19 mouse cellular contexts compared by ENCODE assay signal in the genomic region with DNA sequence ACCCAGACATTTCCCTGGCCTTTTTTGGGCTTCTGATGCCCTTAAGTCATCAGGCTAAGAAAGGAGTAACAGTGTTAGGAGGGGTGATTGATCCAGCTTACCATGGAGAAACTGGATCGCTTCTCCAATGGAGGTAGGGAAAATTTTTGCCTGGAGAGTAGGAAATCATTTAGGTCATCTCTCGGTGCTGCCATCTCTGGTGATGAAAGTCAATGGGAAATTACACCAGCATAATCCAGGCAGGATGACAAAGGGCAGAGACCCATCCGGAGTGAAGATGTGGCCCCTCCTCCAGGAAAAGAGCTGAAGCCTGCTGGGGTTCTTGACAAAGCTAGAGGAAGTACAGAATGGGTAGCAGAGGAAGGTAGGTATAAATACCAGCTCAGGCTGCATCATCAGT. TPM values are rescaled to one million over a fixed set of nuclear protein-coding genes. Genes with fewer than 3 reads are reported as not detected.
DNase-seq lines count a peak whose midpoint lies in the region; ATAC-seq and TF ChIP-seq lines count a peak whose summit lies in the region.
"Had no signal": no experiment of that assay in that cellular context is flagged by ENCODE, and none has a peak within 500 bp of the region (broad histone marks: within the 10 kb centered on the region; RNA-seq: fewer than 3 reads in every experiment).

No protein-coding gene starts in this region.

- no peak overlapping the region for H3K4me3 ChIP-seq in intestine, postnatal 0 days (ENCODE audit: low read depth, low read length)
- no peak overlapping the region for H3K4me3 ChIP-seq in intestine, embryonic 15.5 days (replicated peaks)
- H3K4me3 ChIP-seq in lung, embryonic 14.5 days (ENCODE audit: low read depth, low read length) = no peak overlapping the region
- H3K4me3 ChIP-seq: embryonic facial prominence, embryonic 10.5 days; forebrain, embryonic 13.5 days; heart, embryonic 13.5 days had no signal

- no peak overlapping the region for H3K27ac ChIP-seq in intestine, postnatal 0 days (ENCODE audit: low read depth, low read length)
- H3K27ac ChIP-seq in intestine, embryonic 15.5 days = no peak overlapping the region
- H3K27ac ChIP-seq in lung, embryonic 14.5 days (ENCODE audit: low read depth) = no peak overlapping the region
- H3K27ac ChIP-seq: embryonic facial prominence, embryonic 10.5 days; forebrain, embryonic 13.5 days; heart, embryonic 13.5 days had no signal

- 35% methylated on average over 3 of the region's 3 CpGs for WGBS in intestine, postnatal 0 days
- WGBS in intestine, embryonic 15.5 days = 37% methylated on average over 3 of the region's 3 CpGs
- 30% methylated on average over 3 of the region's 3 CpGs for WGBS in lung, embryonic 14.5 days

- no peaks in the 10 kb centered on the region for H3K27me3 ChIP-seq in intestine, postnatal 0 days (replicated peaks; ENCODE audit: control insufficient read depth, insufficient read depth, low read length)
- H3K27me3 ChIP-seq in intestine, embryonic 15.5 days (replicated peaks) = no peaks in the 10 kb centered on the region
- no peaks in the 10 kb centered on the region for H3K27me3 ChIP-seq in lung, embryonic 14.5 days (ENCODE audit: insufficient read depth, low read length)
- H3K27me3 ChIP-seq: forebrain, embryonic 13.5 days; heart, embryonic 13.5 days had no signal

- peak; percentile 34 for DNase-seq in lung, embryonic 14.5 days
- DNase-seq in lung, postnatal 25 days (ENCODE audit: low spot score) = no peak
- peak; percentile 31 for DNase-seq in 416B (ENCODE audit: low read depth)
- DNase-seq in R1 (ENCODE audit: low read depth, low spot score) = peak; percentile 24
- no peak for DNase-seq in right cerebral cortex, postnatal 36 days (ENCODE audit: low spot score in 2 of 2)
- no peak for DNase-seq in right cerebral cortex, postnatal 4 days
- DNase-seq: adrenal gland, adult 2 months; cerebellum, postnatal 25 days; layer of hippocampus, postnatal 36 days; left cerebral cortex, postnatal 4 days; right cerebral cortex, adult 18-20 months had no signal

- peak; percentile 30 for TF ChIP-seq CTCF in intestine, postnatal 0 days (IDR thresholded peaks at IDR 0.05; ENCODE audit: low read depth)
- 0 out of 2 replicates have a peak, but pooled peaks have one; percentile 11 for TF ChIP-seq CTCF in lung, embryonic 14.5 days (IDR thresholded peaks at IDR 0.05; ENCODE audit: low read depth)

- no peak overlapping the region for H3K9ac ChIP-seq in intestine, postnatal 0 days (ENCODE audit: low read depth, low read length)
- no peak overlapping the region for H3K9ac ChIP-seq in intestine, embryonic 15.5 days
- H3K9ac ChIP-seq in lung, embryonic 14.5 days = no peak overlapping the region
- H3K9ac ChIP-seq: forebrain, embryonic 13.5 days; heart, embryonic 13.5 days had no signal

- H3K4me2 ChIP-seq in intestine, postnatal 0 days (replicated peaks; ENCODE audit: low read depth) = no peak overlapping the region
- H3K4me2 ChIP-seq in intestine, embryonic 15.5 days (replicated peaks) = no peak overlapping the region
- H3K4me2 ChIP-seq in lung, embryonic 14.5 days = no peak overlapping the region
- H3K4me2 ChIP-seq: forebrain, embryonic 13.5 days; heart, embryonic 13.5 days; midbrain, embryonic 11.5 days had no signal

- H3K36me3 ChIP-seq in intestine, postnatal 0 days (ENCODE audit: control insufficient read depth, insufficient read depth) = no peaks in the 10 kb centered on the region
- H3K36me3 ChIP-seq in intestine, embryonic 15.5 days = no peaks in the 10 kb centered on the region
- H3K36me3 ChIP-seq in lung, embryonic 14.5 days (ENCODE audit: insufficient read depth) = no peaks in the 10 kb centered on the region
- H3K36me3 ChIP-seq: embryonic facial prominence, embryonic 10.5 days; G1E; heart, embryonic 13.5 days had no signal

- no peaks in the 10 kb centered on the region for H3K4me1 ChIP-seq in intestine, postnatal 0 days (replicated peaks; ENCODE audit: control insufficient read depth, insufficient read depth, low read length)
- H3K4me1 ChIP-seq in intestine, embryonic 15.5 days (replicated peaks) = no peaks in the 10 kb centered on the region
- H3K4me1 ChIP-seq in lung, embryonic 14.5 days (ENCODE audit: insufficient read depth) = no peaks in the 10 kb centered on the region

- no peaks in the 10 kb centered on the region for H3K9me3 ChIP-seq in intestine, postnatal 0 days (ENCODE audit: control insufficient read depth)
- no peaks in the 10 kb centered on the region for H3K9me3 ChIP-seq in intestine, embryonic 15.5 days
- no peaks in the 10 kb centered on the region for H3K9me3 ChIP-seq in lung, embryonic 14.5 days (ENCODE audit: low read depth, low read length)
- H3K9me3 ChIP-seq: embryonic facial prominence, embryonic 10.5 days; forebrain, embryonic 13.5 days; G1E; heart, embryonic 13.5 days had no signal

- ATAC-seq in intestine, postnatal 0 days = no peak
- ATAC-seq in intestine, embryonic 15.5 days = no peak
- no peak for ATAC-seq in lung, embryonic 14.5 days (ENCODE audit: insufficient read depth)
- ATAC-seq: forebrain, embryonic 13.5 days had no signal

RNA-seq across cellular contexts. Expression of gene Klhdc1, which starts 2.7 kb away (rescaled TPM):
- 8.1 and 8.3 TPM in 2 replicates for polyA plus RNA-seq in intestine, postnatal 0 days (2015; fragmentation: Nextera tagmentation; extraction: Ambion mirVana)
- polyA plus RNA-seq in intestine, embryonic 15.5 days (2015; fragmentation: Nextera tagmentation; extraction: Ambion mirVana) = 5.0 and 7.4 TPM in 2 replicates
- polyA plus RNA-seq in lung, embryonic 14.5 days (2014; fragmentation: Nextera tagmentation; extraction: Ambion mirVana) = 3.2 and 3.9 TPM in 2 replicates

RNA-seq across cellular contexts. Expression of gene Pole2, which starts 10.3 kb away (rescaled TPM):
- 5.4 and 6.7 TPM in 2 replicates for polyA plus RNA-seq in intestine, postnatal 0 days (2015; fragmentation: Nextera tagmentation; extraction: Ambion mirVana)
- polyA plus RNA-seq in intestine, embryonic 15.5 days (2015; fragmentation: Nextera tagmentation; extraction: Ambion mirVana) = 23.4 and 25.9 TPM in 2 replicates
- 39.1 and 41.1 TPM in 2 replicates for polyA plus RNA-seq in lung, embryonic 14.5 days (2014; fragmentation: Nextera tagmentation; extraction: Ambion mirVana)

RNA-seq across cellular contexts. Expression of gene Gm49384, which starts 34.2 kb away (rescaled TPM):
- polyA plus RNA-seq in intestine, postnatal 0 days (2015; fragmentation: Nextera tagmentation; extraction: Ambion mirVana) = 9.1 and 9.5 TPM in 2 replicates
- 23.7 and 24.7 TPM in 2 replicates for polyA plus RNA-seq in intestine, embryonic 15.5 days (2015; fragmentation: Nextera tagmentation; extraction: Ambion mirVana)
- 28.1 and 28.7 TPM in 2 replicates for polyA plus RNA-seq in lung, embryonic 14.5 days (2014; fragmentation: Nextera tagmentation; extraction: Ambion mirVana)
- polyA plus RNA-seq: adrenal gland, adult 2 months; G1E; gonadal fat pad, adult 2 months had no signal

RNA-seq across cellular contexts. Expression of gene Dnaaf2, which starts 40.1 kb away (rescaled TPM):
- 2.9 and 3.4 TPM in 2 replicates for polyA plus RNA-seq in intestine, postnatal 0 days (2015; fragmentation: Nextera tagmentation; extraction: Ambion mirVana)
- 9.0 and 9.1 TPM in 2 replicates for polyA plus RNA-seq in intestine, embryonic 15.5 days (2015; fragmentation: Nextera tagmentation; extraction: Ambion mirVana)
- 9.3 and 11.3 TPM in 2 replicates for polyA plus RNA-seq in lung, embryonic 14.5 days (2014; fragmentation: Nextera tagmentation; extraction: Ambion mirVana)

RNA-seq across cellular contexts. Expression of gene Gm49383, which starts 41.4 kb away (rescaled TPM):
- polyA plus RNA-seq in intestine, postnatal 0 days (2015; fragmentation: Nextera tagmentation; extraction: Ambion mirVana) = 9.9 and 10.2 TPM in 2 replicates
- polyA plus RNA-seq in intestine, embryonic 15.5 days (2015; fragmentation: Nextera tagmentation; extraction: Ambion mirVana) = 25.4 and 28.6 TPM in 2 replicates
- polyA plus RNA-seq in lung, embryonic 14.5 days (2014; fragmentation: Nextera tagmentation; extraction: Ambion mirVana) = 31.4 and 31.6 TPM in 2 replicates

Comparison
In these comparisons a context has a peak if more than half of its experiments do, and no peak if none do; other contexts are left out.
1. DNase-seq: peak in lung, embryonic 14.5 days (single experiment), 416B (single experiment) and R1 (single experiment); none in lung, postnatal 25 days (single experiment), right cerebral cortex, postnatal 36 days (0 of 2) and right cerebral cortex, postnatal 4 days (single experiment).